Mouse (Mus musculus) heart, adult 18-20 months (tissue): ENCODE measurements around the gene Tekt1. TPM values are rescaled to one million over a fixed set of nuclear protein-coding genes. Genes with fewer than 3 reads are reported as not detected.

Experiments
- DNase-seq, 2 experiments: peaks; one replicate each; pipeline ENCODE4 v3.0.0; 2021 to 2022; ENCODE audit warnings: mixed read lengths in 1 of 2
- long read RNA-seq, 2 experiments: library from polyadenylated mRNA; stranded (forward); transcript quantifications; one replicate each; pipeline ENCODE4 v2.0.0; 2021
- total RNA-seq, 2 experiments: library from RNA; stranded (reverse); gene quantifications; 2 replicates each; pipeline ENCODE4 v1.2.3; 2021

Tekt1 gene
- total RNA-seq, result under 1 TPM in 1 of 2 experiments, not detected in 1; 0.75 TPM
- long read RNA-seq, experiment 1, result 0 reads
- long read RNA-seq, experiment 2, result 0 reads

DNA sequence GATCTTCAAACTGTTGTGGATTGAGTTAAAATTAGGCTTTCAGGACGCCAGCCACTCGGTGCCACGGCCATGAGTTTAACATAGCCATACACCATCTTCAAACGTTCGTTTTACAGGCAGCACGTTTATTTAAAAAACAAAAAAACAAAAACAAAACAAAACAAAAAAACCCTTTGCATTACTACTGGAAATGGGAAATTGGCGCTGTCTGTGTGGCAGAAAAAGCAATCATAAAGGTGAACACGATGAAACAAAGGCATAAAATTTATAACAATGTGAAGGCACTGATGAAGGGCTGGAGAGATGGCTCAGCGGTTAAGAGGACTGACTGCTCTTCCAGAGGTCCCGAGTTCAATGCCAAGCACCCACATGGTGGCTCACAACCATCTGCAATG is at the start of gene Tekt1:
TSS of gene Tekt1 (minus strand) at position 96 of the 395 bp plus-strand sequence.
- DNase-seq, result no peak

DNA sequence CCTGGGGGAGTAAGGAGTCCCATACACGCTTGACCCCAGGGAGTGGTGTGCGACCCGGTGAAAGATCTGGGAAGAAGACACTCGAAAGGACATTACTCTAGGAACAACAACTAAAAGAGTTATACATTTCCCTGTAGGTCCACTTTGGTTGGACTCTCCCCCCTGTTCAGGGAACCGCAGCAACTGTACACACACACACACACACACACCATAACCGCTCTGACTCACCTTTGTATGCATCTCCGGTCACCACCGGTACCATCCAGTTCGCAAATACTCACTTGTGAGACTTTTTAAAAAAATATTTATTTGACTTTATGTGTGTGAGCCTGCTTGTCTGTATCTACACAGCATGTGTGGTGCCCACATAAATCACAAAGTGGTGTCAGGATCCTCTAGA is 49.7 kb upstream of the Tekt1 start:
- no peak for DNase-seq

DNA sequence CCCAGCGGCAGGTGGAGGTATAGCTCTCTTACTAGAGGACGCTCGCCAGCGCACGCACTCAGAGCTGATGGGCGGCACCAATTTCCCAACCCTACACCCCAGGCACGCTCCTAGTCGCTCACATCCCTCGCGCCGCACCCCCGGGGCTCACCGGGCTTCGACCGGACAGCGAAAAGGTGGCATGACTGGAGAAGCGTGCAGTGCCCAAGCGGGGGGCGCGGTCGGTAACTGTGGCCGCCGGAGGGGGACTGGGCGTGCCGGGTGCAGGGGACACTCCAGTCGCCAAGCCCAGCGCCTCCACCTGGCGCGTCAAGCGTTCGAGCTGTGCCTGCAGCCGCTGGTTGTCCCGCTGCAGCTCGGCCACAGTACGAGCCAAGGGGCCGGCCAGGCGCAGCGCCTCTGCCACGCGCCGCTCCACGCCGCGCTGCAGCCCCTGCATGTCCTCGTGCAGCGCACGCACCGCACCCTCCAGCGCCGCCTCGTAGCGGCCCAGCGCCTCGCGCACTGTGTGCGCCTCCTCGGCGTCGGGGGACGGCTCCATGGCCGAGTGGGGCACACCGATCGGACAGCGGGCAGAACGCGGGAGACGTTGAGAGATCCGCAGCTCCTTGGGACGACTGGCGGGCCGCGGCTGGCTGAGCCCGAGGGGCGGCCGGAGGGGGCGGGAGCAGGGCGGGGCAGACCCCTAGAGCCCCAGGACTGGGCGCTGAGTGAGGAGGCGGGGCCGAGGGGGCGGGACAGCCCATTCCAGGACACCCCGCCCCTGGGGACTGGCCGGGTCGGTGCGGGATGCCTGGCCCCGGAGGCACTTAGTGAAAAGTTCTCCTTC is 49.1 kb upstream of the Tekt1 start, which contains the start of gene Smtnl2:
TSS of gene Smtnl2 (minus strand) at position 621 of the 829 bp plus-strand sequence.
- peak; percentile 92 to 95 for DNase-seq

DNA sequence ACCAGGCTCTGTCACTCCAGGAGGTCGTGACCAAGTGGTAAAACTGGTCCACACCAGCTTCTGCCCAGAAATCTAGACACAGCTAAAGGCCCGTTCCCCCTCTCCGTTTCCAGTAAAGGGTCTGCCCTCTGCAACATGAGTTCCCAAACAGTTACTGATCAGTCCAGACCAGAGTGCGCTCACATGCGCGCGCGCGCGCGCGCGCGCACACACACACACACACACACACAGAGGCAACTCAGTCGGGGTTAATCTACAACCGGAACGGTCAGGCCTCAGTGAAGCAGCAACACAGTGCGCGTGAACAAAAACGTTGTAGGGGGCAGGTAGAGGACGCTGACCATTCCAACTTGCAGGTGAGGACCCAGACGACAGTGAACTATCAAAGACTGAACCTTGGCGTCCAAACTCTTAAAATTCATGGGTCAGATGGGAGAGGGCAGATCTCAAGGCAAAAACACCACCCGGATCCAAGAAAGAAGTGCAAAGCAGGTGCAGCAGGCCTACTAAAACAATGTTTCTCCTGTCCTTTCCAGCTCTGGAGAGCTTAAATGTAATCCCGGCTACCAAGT is 48.4 kb upstream of the Tekt1 start:
- no peak for DNase-seq

DNA sequence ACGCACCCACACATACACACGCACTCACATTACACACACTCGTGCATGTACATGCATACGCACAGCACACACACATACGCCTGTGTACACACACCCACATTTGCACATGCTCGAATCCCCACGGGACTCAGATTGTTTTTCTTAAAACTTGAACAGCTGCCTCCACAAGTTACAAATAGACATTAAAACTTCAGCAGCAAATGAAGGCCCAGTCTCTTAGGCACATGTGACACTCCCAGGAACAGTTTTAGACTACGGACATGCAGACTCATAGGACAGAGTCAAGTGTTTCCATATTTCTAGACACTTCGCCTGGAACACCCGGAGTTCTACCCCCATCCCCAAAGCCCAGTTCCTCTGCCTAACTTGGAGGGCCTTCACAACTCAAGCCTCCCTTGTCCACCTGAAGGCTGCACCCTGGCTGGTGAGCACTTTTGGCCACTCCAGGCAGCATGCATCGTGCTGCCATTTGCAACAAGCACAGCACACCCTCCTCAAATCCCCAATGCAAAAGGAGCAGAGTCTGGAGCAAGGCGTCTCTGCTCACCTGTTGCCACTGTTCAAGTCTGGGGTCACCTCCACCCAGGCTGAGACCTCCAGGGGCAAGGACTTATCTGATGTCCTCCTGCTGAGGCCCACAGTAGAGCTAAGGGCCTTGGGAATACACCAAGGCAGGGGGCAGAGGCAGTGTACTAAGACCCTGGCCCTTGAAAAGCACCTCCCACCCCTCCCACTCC is 47.6 kb upstream of the Tekt1 start:
- DNase-seq, result no peak

DNA sequence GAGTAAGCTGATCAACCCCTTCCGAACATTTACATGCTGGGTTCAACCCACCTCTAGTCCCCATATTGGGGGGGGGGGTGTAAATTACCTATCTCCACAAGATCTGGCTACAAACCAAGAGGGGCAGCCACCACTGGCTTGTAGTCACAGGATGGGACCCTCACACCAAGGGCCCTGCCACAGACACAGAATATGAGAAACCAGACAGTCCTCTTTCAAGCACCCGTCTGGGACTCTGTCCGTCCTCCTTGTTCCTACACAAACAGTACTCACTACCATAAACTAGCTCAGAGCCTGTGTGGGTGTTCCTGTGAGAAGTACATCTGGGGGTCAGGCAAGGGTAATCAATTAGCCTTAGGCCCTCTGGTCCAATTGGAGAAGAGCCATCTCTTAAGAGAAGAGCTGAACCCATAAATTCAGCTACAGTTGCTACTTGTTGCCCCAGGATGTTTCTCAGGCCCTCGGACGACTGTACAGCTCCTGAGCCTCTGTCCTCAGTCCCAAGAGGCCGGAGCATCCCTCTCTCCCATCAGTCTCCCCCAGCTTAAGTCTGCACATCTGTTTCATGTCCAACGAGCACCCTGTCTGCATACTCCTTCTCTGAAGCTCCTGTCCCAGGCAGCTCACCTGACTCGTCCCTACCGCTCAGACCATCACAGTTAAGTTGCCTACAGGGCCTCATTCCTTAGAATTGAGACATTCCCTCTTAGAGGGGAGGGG is 46.4 kb upstream of the Tekt1 start:
- no peak for DNase-seq

DNA sequence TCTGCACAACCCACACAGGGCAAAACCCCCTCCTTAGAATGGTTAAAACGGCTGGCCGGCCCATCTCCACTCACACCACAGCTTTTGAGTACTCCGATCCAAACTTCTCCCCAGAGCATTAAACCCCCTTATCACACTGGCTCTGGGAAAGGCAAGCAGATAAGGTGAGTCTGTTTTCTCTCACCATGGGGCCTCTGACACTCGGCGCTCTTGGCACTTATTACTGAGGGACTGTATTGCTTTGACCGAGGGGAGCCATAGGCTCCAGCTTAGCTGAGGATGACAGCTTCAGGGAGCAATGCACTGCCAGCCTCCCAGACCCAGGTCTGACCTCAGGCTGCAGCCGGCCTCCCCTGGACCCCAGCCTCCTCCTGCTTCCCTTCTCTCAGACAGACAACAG is 45.3 kb upstream of the Tekt1 start:
- DNase-seq, result peak; percentile 73 to 82

DNA sequence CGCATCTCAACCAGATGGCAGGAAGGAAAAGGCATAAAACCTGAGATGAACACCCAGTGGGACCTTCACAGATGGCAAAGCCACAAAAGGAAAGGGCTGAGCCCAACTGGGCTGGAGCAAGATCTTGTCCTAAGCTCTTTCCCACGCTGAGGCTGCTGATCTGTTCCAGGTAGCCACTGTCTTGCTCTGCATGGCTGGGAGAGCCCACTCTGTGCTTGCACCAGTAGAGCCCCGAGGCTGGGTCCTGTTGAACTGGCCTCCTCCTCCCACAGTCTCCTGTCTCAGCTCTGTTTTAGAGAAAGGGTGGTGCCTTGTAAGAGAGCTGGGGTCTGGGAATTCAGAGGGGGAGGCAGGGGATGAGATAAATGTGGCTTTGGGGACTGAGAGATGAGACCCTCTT is 44.8 kb upstream of the Tekt1 start:
- DNase-seq, result no peak

DNA sequence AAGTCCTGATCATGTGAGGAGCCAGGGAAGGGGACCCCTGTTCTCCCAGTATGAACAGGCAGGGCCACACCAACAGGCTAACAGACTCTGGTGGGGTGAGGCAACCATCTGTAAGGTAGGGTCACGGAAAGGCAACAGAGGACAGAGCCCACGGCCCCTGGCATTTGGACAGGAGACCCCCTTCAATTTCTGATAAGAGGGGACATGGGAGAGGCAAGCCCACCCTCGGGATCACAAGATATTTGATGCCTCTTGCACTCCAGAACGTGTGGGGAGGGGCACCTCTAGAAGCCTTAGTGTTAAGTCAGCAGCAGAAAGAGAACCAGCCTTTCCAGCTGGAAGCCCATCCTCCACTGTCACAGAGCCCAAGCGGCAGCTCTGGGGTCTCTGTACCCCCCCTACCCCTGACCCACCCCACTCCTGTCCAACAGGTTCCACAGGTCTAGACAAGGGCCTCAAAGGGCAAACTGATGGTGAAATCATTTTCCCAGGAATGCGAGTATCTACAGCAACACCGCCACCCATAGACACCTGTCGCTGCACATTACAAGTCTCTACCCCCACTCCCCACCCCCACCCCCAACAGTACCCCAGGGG is 43.9 kb upstream of the Tekt1 start:
- no peak for DNase-seq

DNA sequence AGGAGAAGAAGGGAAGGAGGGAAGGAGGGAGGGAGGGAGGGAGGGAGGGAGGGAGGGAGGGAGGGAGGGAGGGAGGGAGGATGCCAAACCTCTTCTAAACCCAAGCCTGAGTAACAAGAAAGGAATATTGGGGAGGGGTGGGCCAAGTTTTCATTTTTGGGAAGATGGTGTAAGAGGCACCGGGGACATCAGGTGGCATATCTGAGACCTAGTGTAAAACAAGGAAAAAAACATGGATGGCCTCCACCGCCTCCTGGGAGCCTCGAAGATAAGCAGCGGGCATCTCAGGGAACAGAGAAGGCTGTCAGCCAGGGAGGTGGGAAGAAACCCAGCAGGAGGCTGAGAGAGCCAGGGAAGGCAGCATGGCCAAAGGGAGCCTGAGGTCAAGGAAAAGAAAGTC is 43.3 kb upstream of the Tekt1 start:
- DNase-seq, result no peak

DNA sequence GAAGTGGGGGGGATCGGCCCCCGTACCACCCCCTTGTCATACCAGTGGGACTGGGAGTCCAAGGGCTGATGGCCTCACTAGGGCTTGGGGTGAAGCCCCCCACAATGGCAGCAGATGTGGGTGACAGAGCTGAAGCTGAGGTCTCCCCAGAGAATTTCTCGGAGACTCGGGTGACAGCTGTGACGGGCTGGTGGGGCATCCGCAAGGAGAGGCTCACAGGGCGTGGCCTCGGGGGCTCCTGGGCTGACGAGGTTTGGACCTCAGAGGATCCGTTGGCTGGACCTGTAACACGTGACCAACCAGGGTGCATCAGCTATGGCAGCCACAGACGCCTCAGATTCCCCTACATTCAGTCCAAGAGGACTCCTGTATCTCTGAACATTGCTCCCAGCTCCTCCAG is 40.7 kb upstream of the Tekt1 start:
- no peak for DNase-seq

DNA sequence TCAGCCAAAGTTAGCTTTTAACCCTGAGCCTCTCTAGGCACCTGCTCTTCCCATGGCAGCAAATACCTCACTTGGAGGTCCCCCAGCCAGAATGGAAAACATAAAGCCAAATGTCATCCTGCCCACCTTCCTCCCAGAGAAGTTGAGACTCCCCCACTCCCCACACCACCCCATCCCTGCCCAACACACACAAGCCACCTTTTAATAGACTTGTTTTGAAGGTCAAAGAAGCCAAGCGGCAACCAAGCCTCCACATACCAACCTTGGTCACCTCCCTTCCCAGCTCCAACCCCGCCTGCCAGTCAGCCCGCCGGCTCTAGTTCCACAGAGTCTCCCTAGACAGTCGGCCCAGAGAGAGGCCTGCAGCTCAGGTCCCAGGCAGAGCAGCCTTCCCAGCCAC is 39.8 kb upstream of the Tekt1 start:
- DNase-seq, result no peak

DNA sequence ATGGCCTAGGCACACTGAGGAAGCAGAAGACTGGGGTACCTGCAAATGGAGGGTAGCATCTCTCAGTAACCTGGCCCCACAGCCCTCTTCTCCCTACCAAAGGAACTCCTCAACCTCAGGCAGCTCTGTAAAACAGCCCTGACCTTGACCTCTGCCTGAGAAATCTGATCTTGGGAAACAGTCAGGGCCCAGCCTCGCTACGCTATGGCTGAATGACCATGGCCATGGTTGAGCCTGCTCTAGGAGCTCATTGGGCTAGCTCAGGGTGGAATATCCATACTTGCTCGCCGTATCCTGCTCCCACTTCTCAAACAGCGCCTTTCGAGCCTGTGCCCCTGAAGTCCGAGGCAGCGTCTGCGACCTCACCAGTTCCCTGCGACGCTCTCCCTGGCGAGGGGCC is 38.8 kb upstream of the Tekt1 start:
- DNase-seq, result no peak

DNA sequence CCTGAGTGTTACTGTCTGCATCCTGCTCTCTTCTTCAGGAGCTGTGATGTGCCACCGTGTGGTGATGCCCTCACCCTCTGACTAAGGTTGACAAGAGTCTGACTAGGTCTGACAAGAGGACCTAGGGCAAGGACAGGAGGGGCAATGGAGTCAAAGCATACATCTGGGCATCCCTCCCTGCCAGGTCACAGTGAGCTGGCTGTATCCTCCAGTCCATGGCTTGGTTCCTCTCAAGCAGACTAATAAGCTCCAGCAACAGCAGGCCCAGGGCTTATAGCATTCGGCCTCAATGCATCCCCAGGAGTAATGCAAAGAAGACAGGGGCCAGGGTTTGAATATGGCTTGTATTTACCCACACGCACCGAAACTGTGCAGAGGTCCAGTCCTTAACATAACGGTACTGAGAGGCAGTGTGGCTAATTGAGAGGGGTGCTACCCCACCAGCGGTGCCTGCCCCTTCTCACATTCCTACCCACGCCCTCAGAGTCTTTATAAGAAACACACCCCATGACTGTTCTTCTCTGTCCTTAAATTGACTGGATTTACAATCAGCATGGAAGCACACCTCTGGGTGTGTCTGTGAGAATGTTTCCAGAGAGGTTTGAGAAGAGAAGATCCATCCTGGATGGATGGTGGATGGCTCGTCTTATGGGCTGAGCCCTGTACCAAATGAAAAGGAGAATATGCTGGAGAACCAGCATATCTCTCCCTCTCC is 35.7 kb upstream of the Tekt1 start:
- DNase-seq, result no peak

DNA sequence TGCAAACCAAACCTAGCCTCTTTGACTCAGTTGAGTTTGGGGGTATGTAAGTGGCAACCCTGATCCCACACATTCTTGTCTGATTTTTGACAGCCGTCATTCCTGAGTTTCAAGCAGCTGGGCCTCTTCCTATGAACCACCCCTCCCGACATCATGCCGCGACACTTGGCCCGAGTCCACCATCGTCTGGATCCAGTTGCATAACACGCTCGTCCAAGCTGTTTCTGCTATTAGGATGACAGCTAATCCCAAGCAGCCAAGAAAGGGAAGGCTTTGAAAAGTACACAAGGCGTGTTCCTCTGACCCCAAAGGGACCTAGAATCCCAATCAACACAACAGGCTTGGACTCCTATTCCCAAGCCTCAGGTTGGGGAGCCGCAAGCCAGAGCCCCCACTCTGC is 34.8 kb upstream of the Tekt1 start:
- peak; percentile 94 to 95 for DNase-seq

DNA sequence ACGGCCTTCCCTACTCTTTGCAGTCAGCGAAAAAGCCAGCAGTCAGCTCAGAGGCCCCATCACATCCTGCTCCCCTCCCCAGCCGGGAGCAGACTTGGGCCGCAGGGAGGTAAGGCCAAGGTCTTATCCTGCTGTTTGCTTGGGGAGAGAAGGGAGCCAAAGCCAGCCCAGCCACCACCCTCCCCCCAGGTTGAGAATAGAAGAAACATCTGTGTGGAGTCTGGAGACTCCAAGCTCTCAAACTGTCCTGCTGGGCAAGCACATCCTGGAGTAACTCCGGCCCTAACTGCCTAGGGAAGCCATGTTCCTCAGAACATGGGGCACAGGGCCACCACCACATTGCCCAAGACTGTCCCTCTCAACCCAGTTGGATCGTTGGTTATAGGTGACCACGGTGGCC is 34.4 kb upstream of the Tekt1 start:
- DNase-seq, result peak in 1 of 2 experiments; percentile 82

DNA sequence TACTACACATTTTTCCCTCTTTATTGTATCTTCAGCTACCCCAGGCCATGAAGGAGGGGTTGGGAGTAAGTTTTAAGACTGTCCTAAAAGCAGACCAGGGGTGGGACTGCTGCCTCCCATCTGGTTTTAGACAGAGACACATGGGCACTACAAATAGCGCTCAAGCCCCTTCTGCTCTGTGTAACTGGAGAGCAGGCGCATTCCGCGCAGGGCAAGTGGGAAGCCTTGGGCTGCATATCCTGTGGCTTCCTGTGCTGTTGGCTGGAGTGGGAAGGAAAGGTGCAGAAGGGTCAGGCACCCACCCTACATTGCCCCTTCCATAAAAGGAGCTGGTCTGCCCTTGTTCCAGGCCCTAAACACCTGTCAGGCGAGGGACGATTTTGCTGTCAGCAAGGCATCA is 33.4 kb upstream of the Tekt1 start:
- no peak for DNase-seq

DNA sequence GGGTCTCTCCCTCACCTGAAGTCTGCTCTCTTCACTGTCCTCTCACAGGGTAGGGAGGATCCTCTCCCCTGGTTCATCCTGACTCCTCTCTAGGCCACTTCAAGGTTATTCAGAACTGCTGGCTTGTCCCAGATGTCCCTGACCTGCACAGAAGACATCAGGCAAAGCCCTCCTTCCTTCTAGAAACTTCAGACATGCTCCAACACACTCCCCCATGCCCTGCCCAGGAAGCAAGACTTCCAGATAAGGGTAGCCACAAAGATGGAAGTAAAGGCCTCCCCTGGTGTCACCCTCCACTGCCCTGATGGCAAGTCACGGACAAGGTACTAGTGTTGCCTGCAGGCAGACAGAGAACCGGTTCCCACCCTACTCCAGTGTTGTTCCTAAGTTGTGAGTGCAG is 32.5 kb upstream of the Tekt1 start:
- DNase-seq, result no peak

DNA sequence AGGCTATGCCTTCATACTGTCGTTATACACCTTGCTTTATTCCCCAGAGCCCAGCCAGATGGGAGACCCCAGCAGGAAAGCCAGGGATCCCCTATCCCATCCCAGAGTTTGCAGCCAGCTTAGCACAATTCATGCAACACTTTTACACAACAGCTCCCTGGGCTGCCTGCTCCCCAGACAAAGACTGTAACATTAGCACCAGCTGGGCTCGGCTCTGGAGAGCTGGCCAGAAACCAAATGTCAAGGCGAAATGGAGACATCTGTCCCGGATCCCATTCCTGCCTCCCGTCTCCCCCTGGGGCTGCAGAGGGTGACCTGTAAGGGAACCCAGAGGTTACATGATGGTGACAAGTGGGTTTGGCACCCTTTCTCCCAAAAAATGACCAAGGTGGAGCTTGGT is 31.4 kb upstream of the Tekt1 start:
- DNase-seq, result peak; percentile 73 to 76

DNA sequence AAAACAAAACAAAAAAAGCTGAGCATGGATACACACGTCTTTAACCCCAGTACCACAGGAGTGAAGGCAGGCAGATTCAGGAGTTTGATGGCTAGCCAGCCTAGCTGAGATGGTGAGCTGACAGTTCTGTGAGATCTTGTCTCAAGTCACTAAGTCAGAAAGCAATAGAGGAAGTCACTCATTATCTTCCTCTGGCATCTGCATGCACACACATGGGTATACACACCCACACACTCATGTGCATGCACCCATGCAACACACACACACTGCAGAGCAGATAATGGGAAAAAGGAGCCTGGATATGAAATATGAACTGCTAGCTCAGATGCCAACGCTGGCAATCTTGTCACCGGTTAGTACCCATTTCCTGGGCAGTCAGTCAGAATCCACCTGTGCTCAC is 31.0 kb upstream of the Tekt1 start:
- DNase-seq, result no peak

DNA sequence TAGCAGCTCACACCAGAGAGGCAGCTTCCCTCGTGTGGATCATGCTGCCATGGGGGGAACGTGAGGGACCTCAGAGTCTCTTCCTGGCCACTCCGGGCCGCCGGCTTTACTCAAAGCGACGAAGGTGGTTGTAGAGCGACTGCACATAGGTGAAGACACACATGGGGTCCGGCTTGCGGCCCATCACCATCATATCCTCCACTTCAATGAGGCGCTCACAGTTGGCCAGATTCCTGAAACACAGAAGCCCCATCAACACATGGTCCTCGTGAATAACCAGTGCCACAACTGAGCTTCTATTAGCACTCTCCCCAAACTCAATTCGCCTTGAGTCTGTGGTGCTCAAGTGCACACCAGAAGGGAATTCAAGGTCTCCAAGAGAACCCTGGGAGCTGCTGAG is 28.9 kb upstream of the Tekt1 start:
- DNase-seq, result no peak
